In genomic region chr8:66362882-66363801, GRCm38 (mm10) we compare ENCODE assay signal across 15 mouse cellular contexts.
DNase-seq lines count a peak whose midpoint lies in the region; ATAC-seq and TF ChIP-seq lines count a peak whose summit lies in the region.
"Had no signal": no experiment of that assay in that cellular context is flagged by ENCODE, and none has a peak within 500 bp of the region (broad histone marks: within the 10 kb centered on the region; RNA-seq: fewer than 3 reads in every experiment).

No protein-coding gene starts in this region.

- no peak overlapping the region for H3K4me3 ChIP-seq in hindbrain, embryonic 16.5 days (ENCODE audit: low read length)
- H3K4me3 ChIP-seq in hindbrain, embryonic 12.5 days, result no peak overlapping the region
- H3K4me3 ChIP-seq in layer of hippocampus, adult 2 months, result no peak overlapping the region
- no peak overlapping the region for H3K4me3 ChIP-seq in neural tube, embryonic 14.5 days (ENCODE audit: low read depth, low read length)
- no peak overlapping the region for H3K4me3 ChIP-seq in lung, postnatal 0 days (ENCODE audit: low read depth, low read length)
- H3K4me3 ChIP-seq: heart, embryonic 13.5 days; intestine, embryonic 15.5 days; liver, embryonic 12.5 days; lung, embryonic 15.5 days had no signal

- ATAC-seq in hindbrain, embryonic 16.5 days, result peak; percentile 24; the same call in 1 of the 2 replicates
- ATAC-seq in hindbrain, embryonic 12.5 days (ENCODE audit: low FRiP score), result no peak
- 0 out of 2 replicates have a peak, but pooled peaks have one; percentile 24 for ATAC-seq in neural tube, embryonic 14.5 days (ENCODE audit: low read depth)
- no peak for ATAC-seq in lung, postnatal 0 days
- ATAC-seq: intestine, embryonic 15.5 days; liver, embryonic 12.5 days had no signal

- TF ChIP-seq CTCF in layer of hippocampus, adult 2 months (conservative IDR thresholded peaks at IDR 0.05), result no peak
- no peak for TF ChIP-seq CTCF in lung, postnatal 0 days (IDR thresholded peaks at IDR 0.05)

- no peaks in the 10 kb centered on the region for H3K4me1 ChIP-seq in hindbrain, embryonic 16.5 days (ENCODE audit: control insufficient read depth, insufficient read depth, low read depth, low read length)
- H3K4me1 ChIP-seq in hindbrain, embryonic 12.5 days, result no peaks in the 10 kb centered on the region
- no peaks in the 10 kb centered on the region for H3K4me1 ChIP-seq in neural tube, embryonic 14.5 days (ENCODE audit: control insufficient read depth, insufficient read depth, low read length)
- H3K4me1 ChIP-seq in lung, postnatal 0 days (ENCODE audit: insufficient read depth, low read depth, low read length), result no peaks in the 10 kb centered on the region
- H3K4me1 ChIP-seq: heart, embryonic 13.5 days; intestine, embryonic 15.5 days; liver, embryonic 12.5 days; lung, embryonic 15.5 days had no signal

- no peaks in the 10 kb centered on the region for H3K9me3 ChIP-seq in hindbrain, embryonic 16.5 days (ENCODE audit: control insufficient read depth, low read length)
- no peaks in the 10 kb centered on the region for H3K9me3 ChIP-seq in hindbrain, embryonic 12.5 days (replicated peaks)
- H3K9me3 ChIP-seq in neural tube, embryonic 14.5 days (ENCODE audit: control insufficient read depth, low read length), result no peaks in the 10 kb centered on the region
- H3K9me3 ChIP-seq in lung, postnatal 0 days (ENCODE audit: low read length), result no peaks in the 10 kb centered on the region
- H3K9me3 ChIP-seq: heart, embryonic 13.5 days; intestine, embryonic 15.5 days; liver, embryonic 12.5 days; lung, embryonic 15.5 days had no signal

- H3K27ac ChIP-seq in hindbrain, embryonic 16.5 days (ENCODE audit: low read depth, low read length), result no peak overlapping the region
- no peak overlapping the region for H3K27ac ChIP-seq in hindbrain, embryonic 12.5 days
- peak overlapping the region; percentile 19 for H3K27ac ChIP-seq in layer of hippocampus, adult 2 months
- H3K27ac ChIP-seq in neural tube, embryonic 14.5 days (ENCODE audit: low read depth, low read length), result no peak overlapping the region
- no peak overlapping the region for H3K27ac ChIP-seq in lung, postnatal 0 days (ENCODE audit: low read length)
- H3K27ac ChIP-seq: heart, embryonic 13.5 days; intestine, embryonic 15.5 days; liver, embryonic 12.5 days; lung, embryonic 15.5 days had no signal

- TF ChIP-seq EP300 in lung, postnatal 0 days (IDR thresholded peaks at IDR 0.05), result no peak

- H3K27me3 ChIP-seq in hindbrain, embryonic 16.5 days (replicated peaks; ENCODE audit: control insufficient read depth, insufficient read depth, low read length), result no peaks in the 10 kb centered on the region
- H3K27me3 ChIP-seq in hindbrain, embryonic 12.5 days, result no peaks in the 10 kb centered on the region
- no peaks in the 10 kb centered on the region for H3K27me3 ChIP-seq in neural tube, embryonic 14.5 days (ENCODE audit: control insufficient read depth, insufficient read depth, low read length)
- H3K27me3 ChIP-seq in lung, postnatal 0 days (replicated peaks; ENCODE audit: insufficient read depth, low read length), result no peaks in the 10 kb centered on the region
- H3K27me3 ChIP-seq: heart, embryonic 13.5 days; intestine, embryonic 15.5 days; liver, embryonic 12.5 days; lung, embryonic 15.5 days had no signal

- no peak overlapping the region for H3K4me2 ChIP-seq in hindbrain, embryonic 16.5 days (ENCODE audit: low read length)
- no peak overlapping the region for H3K4me2 ChIP-seq in hindbrain, embryonic 12.5 days (replicated peaks)
- no peak overlapping the region for H3K4me2 ChIP-seq in neural tube, embryonic 14.5 days (ENCODE audit: low read depth, low read length)
- no peak overlapping the region for H3K4me2 ChIP-seq in lung, postnatal 0 days (replicated peaks; ENCODE audit: low read depth, low read length)
- H3K4me2 ChIP-seq: heart, embryonic 13.5 days; intestine, embryonic 15.5 days; liver, embryonic 12.5 days; lung, embryonic 15.5 days had no signal

- H3K9ac ChIP-seq in hindbrain, embryonic 16.5 days (ENCODE audit: low read depth, low read length), result no peak overlapping the region
- H3K9ac ChIP-seq in hindbrain, embryonic 12.5 days, result no peak overlapping the region
- H3K9ac ChIP-seq in neural tube, embryonic 14.5 days (replicated peaks; ENCODE audit: low read depth, low read length), result no peak overlapping the region
- no peak overlapping the region for H3K9ac ChIP-seq in lung, postnatal 0 days (replicated peaks; ENCODE audit: low read depth)
- H3K9ac ChIP-seq: heart, embryonic 13.5 days; intestine, embryonic 15.5 days; liver, embryonic 12.5 days; lung, embryonic 15.5 days had no signal

- 48% methylated on average over 5 of the region's 5 CpGs for WGBS in hindbrain, embryonic 16.5 days
- 70% methylated on average over 5 of the region's 5 CpGs for WGBS in hindbrain, embryonic 12.5 days
- 46% methylated on average over 5 of the region's 5 CpGs for WGBS in neural tube, embryonic 14.5 days
- 78% methylated on average over 5 of the region's 5 CpGs for WGBS in lung, postnatal 0 days

- H3K36me3 ChIP-seq in hindbrain, embryonic 16.5 days (ENCODE audit: control insufficient read depth, insufficient read depth, low read length), result no peaks in the 10 kb centered on the region
- H3K36me3 ChIP-seq in hindbrain, embryonic 12.5 days, result no peaks in the 10 kb centered on the region
- H3K36me3 ChIP-seq in neural tube, embryonic 14.5 days (ENCODE audit: control insufficient read depth, insufficient read depth, low read length), result no peaks in the 10 kb centered on the region
- H3K36me3 ChIP-seq in lung, postnatal 0 days (ENCODE audit: insufficient read depth, low read length), result no peaks in the 10 kb centered on the region
- H3K36me3 ChIP-seq: heart, embryonic 13.5 days; intestine, embryonic 15.5 days; liver, embryonic 12.5 days; lung, embryonic 15.5 days had no signal

- peak; percentile 23 for DNase-seq in retina, embryonic 14.5 days (ENCODE audit: low spot score)
- no peak for DNase-seq in retina, postnatal 1 day
- peak; percentile 10 to 15 for DNase-seq in layer of hippocampus, adult 2 months (ENCODE audit: low spot score in 2 of 2)
- no peak for DNase-seq in lung, postnatal 0 days (ENCODE audit: low spot score)
- DNase-seq: adrenal gland, postnatal 36 days; cerebellum, postnatal 36 days; heart, postnatal 36 days; thymus, postnatal 4 days had no signal

Comparison
In these comparisons a context has a peak if more than half of its experiments do, and no peak if none do; other contexts are left out.
1. ATAC-seq: peak in hindbrain, embryonic 16.5 days (single experiment) and neural tube, embryonic 14.5 days (single experiment); none in hindbrain, embryonic 12.5 days (single experiment) and lung, postnatal 0 days (single experiment).
2. DNase-seq: peak in retina, embryonic 14.5 days (single experiment) and layer of hippocampus, adult 2 months (2 of 2); none in retina, postnatal 1 day (single experiment) and lung, postnatal 0 days (single experiment).